Mouse (Mus musculus): Measurements from ENCODE around the gene Taf6l.

Taf6l gene

GRCm38 (mm10) chr19:8786008-8786781 is at the start of gene Taf6l:
Taf6l (minus strand) TSS chr19:8786417.
- ChIA-PET CTCF (interaction anchor here in 3 of 4 experiments (0.5 to 1.7 kb wide), 12 partner anchors 10 to 1368 kb away, joined by 3 to 11 read pairs (median 4); partner anchors contain the start of genes Ttc9c (in 1 of the 3) and Zbtb3 (in 1 of the 3)), POLR2A (interaction anchor here (0.6 to 27.6 kb wide), 129 partner anchors 6 to 1519 kb away, joined by 3 to 801 read pairs (median 5); partner anchors contain the start of genes Hnrnpul2 (in 4 of the 4), Tmem179b (in 4 of the 4), Zbtb3 (in 4 of the 4) and 1700092M07Rik (in 3 of the 4))

- CTCF ChIA-PET = no interaction called here
- POLR2A ChIA-PET = interaction anchor here in 3 of 4 experiments (0.6 to 8.9 kb wide), 13 partner anchors 9 to 120 kb away, joined by 3 to 113 read pairs (median 6); partner anchors contain the start of genes Hnrnpul2 (in 2 of the 3), Slc3a2 (in 2 of the 3), Ttc9c (in 2 of the 3) and Nxf1 (in 1 of the 3)
These were observed 46.8 kb upstream of the Taf6l start for GRCm38 (mm10) chr19:8832971-8833370.

GRCm38 (mm10) chr19:8831262-8831661 is 45.0 kb upstream of the Taf6l start:
- CTCF ChIA-PET = interaction anchor here in 2 of 4 experiments (0.7 to 0.9 kb wide), 3 partner anchors 12 to 89 kb away, joined by 3 to 4 read pairs (median 3); partner anchors contain the start of genes B3gat3 (in 1 of the 2) and Ttc9c (in 1 of the 2)
- POLR2A ChIA-PET = interaction anchor here in 3 of 4 experiments (0.7 to 8.9 kb wide), 26 partner anchors 8 to 155 kb away, joined by 3 to 113 read pairs (median 4); partner anchors contain the start of genes Hnrnpul2 (in 3 of the 3), Ttc9c (in 3 of the 3), Slc3a2 (in 2 of the 3) and Taf6l (in 2 of the 3)

- ChIA-PET CTCF (interaction anchor here in 2 of 4 experiments (0.7 to 0.9 kb wide), 3 partner anchors 12 to 89 kb away, joined by 3 to 4 read pairs (median 3); partner anchors contain the start of genes B3gat3 (in 1 of the 2) and Ttc9c (in 1 of the 2)), POLR2A (interaction anchor here in 3 of 4 experiments (0.6 to 8.9 kb wide), 31 partner anchors 8 to 154 kb away, joined by 3 to 113 read pairs (median 5); partner anchors contain the start of genes Hnrnpul2 (in 3 of the 3), Ttc9c (in 3 of the 3), Gng3 (in 2 of the 3) and Nxf1 (in 2 of the 3))
These were observed 44.4 kb upstream of the Taf6l start for GRCm38 (mm10) chr19:8830664-8831063.

GRCm38 (mm10) chr19:8829660-8830059 is 43.4 kb upstream of the Taf6l start, which contains the start of gene AC129217.1:
AC129217.1 (plus strand) TSS chr19:8829773.
- ChIA-PET CTCF (interaction anchor here in 1 of 4 experiments (1.0 to 1.1 kb wide), 2 partner anchors 36 to 112 kb away, joined by 3 read pairs; no protein-coding TSS in a partner anchor), POLR2A (interaction anchor here (0.6 to 8.9 kb wide), 57 partner anchors 9 to 155 kb away, joined by 3 to 113 read pairs (median 5); partner anchors contain the start of genes Gng3 (in 4 of the 4), Hnrnpul2 (in 3 of the 4), Nxf1 (in 3 of the 4) and Slc3a2 (in 3 of the 4))

- ChIA-PET POLR2A (interaction anchor here in 3 of 4 experiments (0.6 to 3.7 kb wide), 37 partner anchors 9 to 145 kb away, joined by 3 to 24 read pairs (median 4); partner anchors contain the start of genes Eef1g (in 2 of the 3), Gng3 (in 2 of the 3), Taf6l (in 2 of the 3) and Bscl2 (in 1 of the 3)), CTCF (no interaction called here)
These were observed 36.5 kb upstream of the Taf6l start for GRCm38 (mm10) chr19:8822696-8823095.

- ChIA-PET POLR2A (interaction anchor here in 3 of 4 experiments (0.6 to 21.0 kb wide), 37 partner anchors 9 to 1422 kb away, joined by 3 to 271 read pairs (median 16); partner anchors contain the start of genes 1700092M07Rik (in 2 of the 3), AC129217.1 (in 2 of the 3), Eef1g (in 2 of the 3) and Gng3 (in 2 of the 3)), CTCF (interaction anchor here in 1 of 4 experiments (0.7 kb wide), 1 partner anchor 11 kb away, joined by 3 read pairs; no protein-coding TSS in a partner anchor)
These were observed 34.9 kb upstream of the Taf6l start for GRCm38 (mm10) chr19:8821146-8821545.

- ChIA-PET POLR2A (interaction anchor here (0.6 to 21.0 kb wide), 75 partner anchors 10 to 288 kb away, joined by 3 to 271 read pairs (median 10); partner anchors contain the start of genes AC129217.1 (in 3 of the 4), Eef1g (in 3 of the 4), Polr2g (in 3 of the 4) and Slc3a2 (in 3 of the 4)), CTCF (interaction anchor here in 2 of 4 experiments (0.6 to 1.4 kb wide), 3 partner anchors 11 to 102 kb away, joined by 3 to 5 read pairs (median 3); no protein-coding TSS in a partner anchor)
These were observed 34.3 kb upstream of the Taf6l start for GRCm38 (mm10) chr19:8820424-8820956.

- POLR2A ChIA-PET = interaction anchor here (0.6 to 21.0 kb wide), 134 partner anchors 8 to 1447 kb away, joined by 3 to 271 read pairs (median 5); partner anchors contain the start of genes Eef1g (in 4 of the 4), 1810009A15Rik (in 3 of the 4), AC129217.1 (in 3 of the 4) and Gm49416 (in 3 of the 4)
- CTCF ChIA-PET = interaction anchor here in 2 of 4 experiments (0.6 to 1.6 kb wide), 7 partner anchors 10 to 106 kb away, joined by 3 to 6 read pairs (median 4); partner anchors contain the start of genes Taf6l (in 1 of the 2) and Zbtb3 (in 1 of the 2)
These were observed 33.6 kb upstream of the Taf6l start, which contains the start of gene Hnrnpul2 for GRCm38 (mm10) chr19:8819596-8820423. Hnrnpul2 (plus strand) TSS chr19:8820010.

- POLR2A ChIA-PET = interaction anchor here (0.6 to 21.0 kb wide), 137 partner anchors 9 to 1448 kb away, joined by 3 to 271 read pairs (median 5); partner anchors contain the start of genes Eef1g (in 4 of the 4), Taf6l (in 4 of the 4), 1810009A15Rik (in 3 of the 4) and AC129217.1 (in 3 of the 4)
These were observed 32.8 kb upstream of the Taf6l start, which contains the start of gene Ttc9c for GRCm38 (mm10) chr19:8818801-8819595. Ttc9c (minus strand) TSS chr19:8819333.

GRCm38 (mm10) chr19:8818301-8818798 is 32.1 kb upstream of the Taf6l start:
- CTCF ChIA-PET = interaction anchor here in 2 of 4 experiments (0.6 to 1.6 kb wide), 2 partner anchors 13 to 75 kb away, joined by 4 to 5 read pairs; no protein-coding TSS in a partner anchor

More at GRCm38 (mm10) chr19:8818801-8819595, 32.8 kb upstream of the Taf6l start, which contains the start of gene Ttc9c:
- CTCF ChIA-PET = interaction anchor here in 2 of 4 experiments (0.9 to 1.6 kb wide), 6 partner anchors 9 to 106 kb away, joined by 3 to 6 read pairs (median 4); partner anchors contain the start of genes Taf6l (in 1 of the 2) and Zbtb3 (in 1 of the 2)

GRCm38 (mm10) chr19:8817001-8817400 is 30.8 kb upstream of the Taf6l start:
- ChIA-PET POLR2A (interaction anchor here in 3 of 4 experiments (0.7 to 21.0 kb wide), 25 partner anchors 9 to 158 kb away, joined by 3 to 271 read pairs (median 4); partner anchors contain the start of genes Nxf1 (in 2 of the 3), Taf6l (in 2 of the 3), Zbtb3 (in 2 of the 3) and 1810009A15Rik (in 1 of the 3)), CTCF (interaction anchor here in 1 of 4 experiments (1.5 kb wide), 1 partner anchor 15 kb away, joined by 4 read pairs; the partner anchor contains the start of gene Zbtb3)

More at GRCm38 (mm10) chr19:8818301-8818798, 32.1 kb upstream of the Taf6l start:
- POLR2A ChIA-PET = interaction anchor here in 3 of 4 experiments (0.6 to 21.0 kb wide), 50 partner anchors 9 to 287 kb away, joined by 3 to 271 read pairs (median 12); partner anchors contain the start of genes 1810009A15Rik (in 3 of the 3), Gm49416 (in 3 of the 3), Slc3a2 (in 3 of the 3) and Taf6l (in 3 of the 3)

- ChIA-PET POLR2A (interaction anchor here in 3 of 4 experiments (0.6 to 21.0 kb wide), 22 partner anchors 9 to 151 kb away, joined by 3 to 271 read pairs (median 4); partner anchors contain the start of genes Eef1g (in 2 of the 3), Slc3a2 (in 2 of the 3), Taf6l (in 2 of the 3) and 1810009A15Rik (in 1 of the 3)), CTCF (interaction anchor here in 3 of 4 experiments (0.6 to 1.5 kb wide), 3 partner anchors 13 to 95 kb away, joined by 3 to 4 read pairs (median 4); partner anchors contain the start of gene Zbtb3 (in 1 of the 3))
These were observed 29.6 kb upstream of the Taf6l start for GRCm38 (mm10) chr19:8815812-8816211.

- CTCF ChIA-PET = interaction anchor here in 1 of 4 experiments (0.8 kb wide), 1 partner anchor 32 kb away, joined by 3 read pairs; no protein-coding TSS in a partner anchor
- POLR2A ChIA-PET = interaction anchor here in 3 of 4 experiments (0.7 to 21.0 kb wide), 53 partner anchors 8 to 186 kb away, joined by 3 to 271 read pairs (median 4); partner anchors contain the start of genes Slc3a2 (in 3 of the 3), Ttc9c (in 3 of the 3), 1810009A15Rik (in 2 of the 3) and Eef1g (in 2 of the 3)
These were observed 20.6 kb upstream of the Taf6l start for GRCm38 (mm10) chr19:8806810-8807209.
